Mouse (Mus musculus) liver, embryonic 11.5 days (tissue): ENCODE measurements around the gene Ky. TPM values are rescaled to one million over a fixed set of nuclear protein-coding genes. Genes with fewer than 3 reads are reported as not detected.

Experiments
- polyA plus RNA-seq: library from polyadenylated mRNA; unstranded; fragments of >200 nt; fragmentation: Nextera tagmentation; extraction: Ambion mirVana; gene quantifications from 2 replicates; pipeline ENCODE4 v1.2.1, GENCODE M21; 2014

The Ky gene
- polyA plus RNA-seq, 1 experiment from 2014 or later = not detected

Other genes starting within 250 kb of the Ky start
- gene Ephb1, start 151.1 kb upstream of the Ky start, polyA plus RNA-seq = 0.69 and 0.70 TPM in 2 replicates
- 141 and 149 TPM in 2 replicates for gene Anapc13, start 120.5 kb downstream of the Ky start, polyA plus RNA-seq
- 39.1 and 41.6 TPM in 2 replicates for gene Cep63, start 120.8 kb downstream of the Ky start, polyA plus RNA-seq
- gene Amotl2, start 210.9 kb downstream of the Ky start, polyA plus RNA-seq = 17.4 and 18.8 TPM in 2 replicates